Mouse (Mus musculus) cerebellum, postnatal 4 days (tissue): ENCODE results near the gene Ccdc51.

Experiments used
- DNase-seq, 2 experiments: peaks; one replicate each; pipeline ENCODE4 v3.0.0; 2022; ENCODE audit warnings: low spot score in 2 of 2, mixed read lengths in 1 of 2

Ccdc51 gene

DNA sequence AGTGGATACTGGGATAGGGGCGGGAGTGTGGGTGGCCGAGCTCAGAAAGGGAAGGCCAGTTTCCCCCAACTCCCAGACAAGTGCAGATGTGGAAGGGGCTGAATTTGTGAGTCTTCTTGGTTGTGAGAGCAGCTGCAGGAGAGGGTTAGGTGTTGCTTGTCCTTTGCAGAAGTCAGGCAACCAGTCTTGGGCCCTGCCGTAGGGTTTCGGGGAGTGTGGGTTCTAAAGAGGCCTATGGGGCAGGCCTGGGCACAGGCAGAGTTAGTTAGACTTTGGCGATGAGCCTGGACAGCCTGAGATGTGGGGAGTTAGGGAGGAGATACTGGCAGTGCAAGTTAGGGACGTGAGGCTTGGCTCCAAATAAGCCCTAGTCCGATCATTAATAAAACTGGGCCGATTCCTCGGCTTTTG lies 14.0 kb downstream of the Ccdc51 start:
- peak in 1 of 2 experiments; percentile 32 for DNase-seq

DNA sequence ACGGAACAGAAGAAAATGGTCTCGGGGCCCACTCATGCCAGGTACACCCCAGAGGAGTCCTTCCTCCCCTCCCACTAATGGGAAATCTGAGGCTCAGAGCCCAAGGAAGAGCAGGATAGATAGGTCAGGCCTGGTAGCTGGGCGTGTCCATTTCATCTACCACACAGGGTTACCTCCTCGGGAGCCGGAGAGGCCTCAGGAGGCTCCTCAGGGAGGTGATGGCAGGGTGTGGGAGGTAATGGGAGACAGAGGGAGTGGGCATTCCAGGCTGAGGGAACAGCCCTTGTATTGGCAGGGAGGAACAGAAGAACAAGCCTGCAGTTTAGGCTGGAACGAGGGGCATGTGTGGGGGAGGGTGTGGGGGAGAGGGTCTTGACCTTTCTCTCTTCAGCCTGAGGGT lies 14.6 kb downstream of the Ccdc51 start:
- no peak for DNase-seq

DNA sequence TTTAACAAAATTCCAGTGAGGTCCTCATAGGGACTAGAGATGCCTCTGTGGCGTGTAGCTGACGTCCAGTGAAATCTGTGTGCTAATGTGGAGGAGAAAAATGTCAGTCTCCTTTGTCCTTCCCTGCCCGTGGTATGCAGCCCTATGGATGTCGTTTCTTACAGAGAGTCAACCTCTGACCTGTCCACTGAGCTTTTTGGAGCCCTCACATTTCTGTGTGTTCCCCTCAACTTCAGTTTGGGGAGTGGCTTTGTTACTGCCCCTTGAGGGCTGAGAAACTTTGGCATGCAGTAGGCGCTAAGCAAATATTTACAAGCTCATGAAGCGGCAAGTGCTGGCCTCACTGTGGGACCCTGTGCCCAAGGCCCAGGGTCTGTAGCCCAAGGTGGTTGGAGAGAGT lies 15.0 kb downstream of the Ccdc51 start:
- DNase-seq: no peak

DNA sequence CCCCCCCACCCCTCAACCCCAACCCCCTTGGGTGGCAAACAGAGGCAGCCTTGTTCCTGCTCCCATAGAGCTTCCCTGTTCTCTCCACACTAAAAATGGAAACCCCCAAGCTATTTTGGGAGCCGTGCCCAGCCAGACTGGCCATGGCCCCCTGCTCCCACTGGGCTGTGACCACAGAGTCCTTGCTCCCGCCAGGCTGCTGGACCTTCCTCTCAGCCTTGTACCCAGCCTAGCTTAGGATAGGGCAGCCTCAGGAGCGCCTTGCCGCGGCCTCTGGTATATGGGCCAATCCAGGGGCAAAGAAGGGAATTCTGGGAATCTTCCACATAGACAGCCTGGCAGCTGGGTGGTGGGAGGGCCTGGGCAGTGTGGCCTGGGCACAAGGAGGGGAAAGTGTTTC lies 15.5 kb downstream of the Ccdc51 start:
- DNase-seq: peak in 1 of 2 experiments; percentile 56

DNA sequence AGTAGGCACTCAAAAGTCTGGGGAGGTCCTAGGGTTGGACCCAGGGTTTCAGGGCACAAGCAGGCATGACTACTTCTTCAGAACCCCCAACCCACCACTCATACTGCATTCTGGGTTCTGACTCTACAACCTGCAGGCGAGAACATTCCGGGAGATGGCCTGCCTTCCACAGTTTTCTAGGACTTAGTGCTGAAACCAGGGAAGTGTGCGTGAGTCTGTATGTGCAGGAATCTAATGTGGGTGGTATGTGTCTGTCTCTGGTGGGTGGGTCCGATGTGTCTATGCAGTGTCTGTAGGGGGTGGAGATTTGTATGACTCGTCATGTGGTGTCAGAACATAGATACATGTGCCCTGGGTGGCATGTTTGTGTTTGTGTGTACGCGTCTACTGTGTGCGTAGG lies 16.1 kb downstream of the Ccdc51 start:
- no peak for DNase-seq

DNA sequence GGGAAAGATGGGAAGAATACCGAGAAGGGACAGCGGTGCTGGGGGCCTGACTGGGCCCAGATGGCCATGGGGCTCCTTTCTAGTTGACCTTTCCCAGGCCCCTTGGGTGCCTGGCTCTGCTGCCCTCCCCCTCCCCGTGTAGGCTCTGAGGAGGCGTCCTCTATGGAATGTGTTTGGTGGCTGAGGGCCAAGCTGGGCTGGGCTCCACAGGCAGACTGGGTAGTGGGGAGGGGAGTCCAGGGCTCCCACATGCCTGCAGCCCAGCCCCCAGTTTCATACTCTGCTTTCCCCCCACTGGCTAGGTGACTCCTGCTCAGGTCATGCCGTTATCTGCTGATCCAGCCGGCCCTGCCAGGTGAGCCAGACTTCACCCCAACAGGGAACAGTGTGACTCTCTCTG lies 16.7 kb downstream of the Ccdc51 start:
- peak in 1 of 2 experiments; percentile 20 for DNase-seq

DNA sequence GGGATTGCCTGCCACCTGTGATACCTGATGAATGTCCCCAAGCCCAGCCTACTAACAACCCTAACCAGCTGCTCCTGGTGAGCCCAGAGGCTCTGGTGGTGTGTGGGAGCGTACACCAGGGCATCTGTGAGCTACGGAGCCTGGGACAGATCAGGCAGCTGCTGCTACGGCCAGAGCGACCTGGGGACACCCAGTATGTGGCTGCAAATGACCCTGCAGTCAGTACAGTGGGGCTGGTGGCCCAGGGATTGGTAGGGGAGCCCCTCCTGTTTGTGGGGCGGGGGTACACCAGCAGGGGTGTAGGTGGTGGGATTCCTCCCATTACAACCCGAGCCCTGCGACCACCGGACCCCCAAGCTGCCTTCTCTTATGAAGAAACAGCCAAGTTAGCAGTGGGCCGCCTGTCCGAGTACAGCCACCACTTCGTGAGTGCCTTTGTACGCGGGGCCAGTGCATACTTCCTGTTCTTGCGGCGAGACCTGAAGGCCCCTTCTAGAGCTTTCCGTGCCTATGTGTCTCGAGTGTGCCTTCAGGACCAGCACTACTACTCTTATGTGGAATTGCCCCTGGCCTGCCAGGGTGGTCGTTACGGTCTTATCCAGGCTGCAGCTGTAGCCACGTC lies 18.1 kb downstream of the Ccdc51 start:
- DNase-seq: no peak

DNA sequence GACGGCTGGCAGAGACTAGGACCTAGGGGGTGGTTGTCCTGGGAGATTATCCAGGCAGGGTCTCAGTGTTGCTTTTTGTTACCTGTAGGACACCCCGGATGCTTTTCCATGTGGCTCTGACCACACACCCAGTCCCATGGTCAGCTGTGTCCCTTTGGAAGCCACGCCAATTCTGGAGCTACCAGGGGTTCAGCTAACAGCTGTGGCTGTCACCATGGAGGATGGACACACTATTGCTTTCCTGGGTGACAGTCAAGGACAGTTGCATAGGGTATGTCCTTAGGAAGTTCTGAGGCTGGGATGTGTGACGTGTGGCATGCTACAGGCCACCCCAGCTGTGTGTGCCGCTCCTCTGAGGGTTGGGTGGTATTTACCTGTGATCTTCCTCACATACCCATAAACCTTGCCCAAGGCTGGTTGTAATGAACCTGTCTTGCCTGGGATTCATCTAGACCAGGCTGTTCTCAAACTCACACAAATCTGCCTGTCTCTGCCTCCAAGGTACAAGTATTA lies 19.7 kb downstream of the Ccdc51 start:
- DNase-seq: no peak

DNA sequence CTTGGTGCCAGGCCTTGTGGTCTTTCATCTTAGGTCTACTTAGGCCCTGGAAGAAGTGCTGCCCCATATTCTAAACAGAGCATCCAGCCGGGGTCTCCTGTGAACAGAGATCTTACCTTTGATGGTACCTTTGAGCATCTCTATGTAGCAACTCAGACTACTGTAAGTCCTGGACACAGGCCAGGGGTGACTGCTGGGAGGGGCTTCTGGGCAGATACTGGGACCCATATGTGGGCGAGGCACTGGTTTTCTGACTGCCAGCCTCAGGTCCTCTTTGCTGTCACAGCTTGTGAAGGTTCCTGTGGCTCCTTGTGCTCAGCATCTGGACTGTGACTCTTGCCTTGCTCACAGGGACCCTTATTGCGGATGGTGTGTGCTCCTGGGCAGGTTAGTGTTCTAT lies 20.2 kb downstream of the Ccdc51 start:
- DNase-seq: no peak

DNA sequence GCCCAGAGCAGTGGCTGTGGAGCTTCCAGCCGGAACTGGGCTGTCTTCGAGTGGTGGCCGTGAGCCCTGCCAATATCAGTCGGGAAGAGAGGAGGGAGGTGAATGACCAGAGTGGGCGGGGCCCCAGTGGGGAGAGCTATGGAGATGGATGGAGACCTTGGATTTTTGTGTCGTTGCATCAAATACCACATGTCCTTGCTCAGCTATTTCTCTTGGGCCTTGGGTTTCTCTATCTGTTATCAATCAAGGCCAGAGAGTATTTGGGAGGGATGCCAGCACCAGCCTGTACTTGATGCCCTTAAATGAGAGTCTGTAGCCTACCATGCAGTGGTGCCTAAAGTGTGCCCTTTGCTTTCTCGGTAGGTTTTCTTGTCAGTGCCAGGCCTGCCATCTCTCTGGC lies 21.0 kb downstream of the Ccdc51 start:
- no peak for DNase-seq

DNA sequence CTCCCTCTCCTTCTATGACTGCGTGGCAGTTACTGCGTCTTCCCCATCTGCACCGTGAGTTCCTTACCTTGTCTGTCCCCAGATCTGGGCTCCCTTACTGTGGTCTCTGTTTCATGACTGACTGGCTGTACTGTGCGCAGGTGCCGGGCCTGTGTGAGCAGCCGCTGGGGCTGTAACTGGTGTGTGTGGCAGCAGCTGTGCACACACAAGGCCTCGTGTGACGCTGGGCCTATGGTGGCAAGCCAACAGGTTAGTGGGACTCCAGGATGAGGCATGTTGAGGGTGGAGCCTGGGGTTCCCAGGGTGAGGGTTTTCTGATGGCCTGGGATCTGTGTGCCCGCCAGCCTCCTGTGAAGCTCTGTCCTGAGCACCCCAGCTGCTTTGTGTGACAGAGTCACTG lies 21.8 kb downstream of the Ccdc51 start:
- no peak for DNase-seq

DNA sequence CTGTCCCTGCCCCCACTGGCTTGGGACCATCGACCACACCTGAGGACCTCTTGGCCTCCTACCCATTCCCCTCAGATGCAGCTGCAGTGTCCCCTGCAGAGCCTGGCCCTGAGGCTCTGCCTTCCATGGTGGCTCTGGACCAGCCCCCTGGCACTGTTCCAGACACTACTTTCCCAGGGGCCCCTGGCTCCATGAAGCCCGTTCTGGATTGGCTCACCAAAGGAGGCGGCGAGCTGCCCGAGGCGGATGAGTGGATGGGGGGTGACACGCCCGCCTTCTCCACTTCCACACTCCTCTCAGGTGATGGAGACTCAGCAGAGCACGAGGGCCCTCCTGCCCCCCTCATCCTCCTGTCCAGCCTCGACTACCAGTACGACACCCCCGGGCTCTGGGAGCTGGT lies 22.7 kb downstream of the Ccdc51 start:
- peak in 1 of 2 experiments; percentile 34 for DNase-seq

DNA sequence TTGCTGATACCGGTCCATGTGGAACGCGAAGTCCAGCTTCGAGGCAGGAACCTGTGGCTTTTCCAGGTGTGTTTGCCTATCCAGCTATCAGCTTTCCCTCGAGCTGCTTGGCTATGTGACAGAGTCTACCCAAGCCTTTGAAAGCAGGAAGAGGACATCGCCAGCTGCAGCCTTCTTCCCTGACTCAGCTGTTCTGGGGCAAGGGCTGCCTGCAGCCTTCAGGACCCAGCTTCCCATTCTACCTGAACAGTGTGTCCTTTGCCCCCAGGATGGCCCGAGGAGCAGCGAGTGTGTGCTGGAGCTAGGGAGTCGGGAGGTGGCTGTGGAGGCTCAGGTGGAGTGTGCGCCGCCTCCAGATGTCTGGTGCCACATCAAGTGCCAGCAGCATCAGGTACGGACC lies 23.4 kb downstream of the Ccdc51 start:
- DNase-seq: no peak

DNA sequence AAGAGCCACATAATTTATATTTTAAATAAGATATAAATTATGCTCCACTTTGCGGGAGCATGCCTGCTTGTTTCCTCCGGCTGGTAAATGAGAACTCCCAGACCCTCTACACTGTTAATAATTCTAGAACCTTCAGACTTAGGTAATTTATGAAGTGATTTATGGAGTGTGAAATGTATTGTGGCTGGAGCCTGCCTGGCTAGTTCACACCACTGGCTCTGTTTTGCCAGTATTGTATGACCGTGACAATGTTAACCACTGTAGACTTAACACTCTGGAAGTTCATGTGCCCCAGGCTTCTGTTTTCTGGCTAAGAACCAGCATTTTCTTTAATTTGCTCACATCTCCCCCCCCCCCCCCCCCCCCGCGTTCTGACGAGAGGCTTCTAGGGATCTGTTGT lies 25.0 kb downstream of the Ccdc51 start:
- no peak for DNase-seq

DNA sequence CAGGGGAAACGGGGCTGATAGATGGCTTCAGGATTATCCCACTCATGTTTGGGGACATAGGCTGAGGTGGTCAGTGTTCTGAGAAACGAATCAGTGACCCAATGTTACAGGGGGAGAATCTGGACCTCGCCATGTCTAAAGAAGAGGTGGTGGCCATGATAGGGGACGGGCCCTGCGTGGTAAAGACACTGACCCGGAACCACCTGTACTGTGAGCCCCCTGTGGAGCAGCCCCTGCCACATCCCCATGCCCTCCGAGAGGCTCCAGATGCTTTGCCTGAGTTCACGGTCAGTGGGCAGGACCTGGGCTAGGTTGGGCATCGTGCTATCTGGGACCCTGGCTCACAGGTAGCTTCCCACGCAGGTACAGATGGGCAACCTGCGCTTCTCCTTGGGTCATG lies 27.9 kb downstream of the Ccdc51 start:
- DNase-seq: no peak

DNA sequence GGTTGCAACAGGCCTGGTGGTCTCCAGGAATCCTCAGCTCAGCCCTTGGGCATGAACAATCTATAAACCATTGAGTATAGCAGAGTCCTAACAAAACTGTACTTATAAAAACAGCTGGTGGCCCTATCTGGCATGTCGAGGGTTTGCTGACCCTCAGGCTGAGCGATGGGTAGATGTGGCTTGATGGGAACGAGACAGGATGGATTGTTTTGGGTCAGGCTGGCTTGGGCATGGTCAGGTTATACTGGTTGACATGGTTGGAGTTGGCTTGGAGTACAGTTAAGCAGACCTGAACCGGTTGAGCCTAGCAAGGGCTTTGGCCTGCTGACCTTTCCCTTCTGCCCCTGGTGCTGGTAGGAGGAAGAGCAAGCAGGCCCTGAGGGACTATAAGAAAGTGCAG lies 28.8 kb downstream of the Ccdc51 start:
- no peak for DNase-seq

DNA sequence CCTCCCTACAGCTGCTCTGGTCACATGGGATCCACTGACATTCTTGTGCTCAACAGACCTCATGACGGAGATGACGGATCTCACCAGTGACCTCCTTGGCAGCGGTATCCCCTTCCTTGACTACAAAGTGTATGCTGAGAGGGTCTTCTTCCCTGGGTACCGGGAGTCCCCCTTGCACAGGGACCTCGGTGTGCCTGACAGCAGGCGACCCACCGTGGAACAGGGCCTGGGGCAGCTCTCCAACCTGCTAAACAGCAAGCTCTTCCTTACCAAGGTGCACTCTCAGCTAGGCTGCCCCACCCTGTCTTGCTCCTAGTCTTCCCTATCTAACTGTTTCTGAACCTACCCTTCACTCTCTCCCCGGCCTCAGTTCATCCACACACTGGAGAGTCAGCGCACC lies 29.3 kb downstream of the Ccdc51 start:
- DNase-seq: no peak

DNA sequence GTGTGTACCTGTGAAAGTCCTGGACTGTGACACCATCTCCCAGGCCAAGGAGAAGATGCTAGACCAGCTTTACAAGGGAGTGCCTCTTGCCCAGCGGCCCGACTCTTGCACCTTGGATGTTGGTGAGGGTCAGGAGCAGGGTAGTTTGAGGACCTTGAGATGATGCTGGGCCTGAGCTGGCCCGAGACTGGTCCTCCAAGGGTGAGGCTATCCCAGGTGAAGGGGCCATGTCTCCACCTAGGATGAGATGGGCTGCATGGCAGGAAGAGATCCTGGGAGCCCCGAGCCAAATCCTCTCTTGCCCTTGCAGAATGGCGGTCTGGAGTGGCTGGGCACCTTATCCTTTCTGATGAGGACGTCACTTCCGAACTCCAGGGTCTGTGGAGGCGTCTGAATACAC lies 31.0 kb downstream of the Ccdc51 start:
- DNase-seq: peak in 1 of 2 experiments; percentile 18

DNA sequence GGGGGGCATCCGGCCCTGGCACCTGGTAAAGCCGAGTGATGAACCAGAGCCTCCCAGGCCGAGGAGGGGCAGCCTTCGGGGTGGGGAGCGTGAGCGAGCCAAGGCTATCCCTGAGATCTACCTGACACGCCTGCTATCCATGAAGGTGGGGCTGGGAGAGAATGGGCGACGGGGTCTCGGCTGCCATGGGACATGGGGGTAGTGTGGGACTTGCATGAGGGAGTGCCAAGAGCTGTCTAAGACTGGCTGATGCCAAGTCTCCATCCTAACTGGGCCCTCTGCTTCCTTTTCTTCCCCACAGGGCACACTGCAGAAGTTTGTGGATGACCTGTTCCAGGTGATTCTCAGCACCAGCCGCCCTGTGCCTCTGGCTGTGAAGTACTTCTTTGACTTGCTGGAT lies 32.0 kb downstream of the Ccdc51 start:
- peak in 1 of 2 experiments; percentile 14 for DNase-seq

DNA sequence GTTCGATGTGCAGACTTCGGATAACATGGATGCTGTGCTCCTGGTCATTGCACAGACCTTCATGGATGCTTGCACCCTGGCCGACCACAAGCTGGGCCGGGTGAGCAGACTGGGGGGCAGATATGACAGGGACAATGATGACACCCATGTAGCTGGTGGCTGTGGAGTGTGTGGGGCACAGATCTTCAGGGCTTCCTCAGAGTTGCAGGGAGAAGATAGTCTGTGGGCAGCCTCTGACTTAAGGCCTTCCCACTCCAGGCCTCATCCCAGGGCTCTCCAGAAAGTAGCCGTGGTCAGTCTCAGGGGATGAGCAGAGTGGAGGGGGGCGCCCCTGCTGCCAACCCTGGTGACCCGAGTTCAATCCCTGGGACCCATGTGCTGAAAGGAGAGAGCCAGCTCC lies 32.6 kb downstream of the Ccdc51 start:
- peak in 1 of 2 experiments; percentile 17 for DNase-seq

DNA sequence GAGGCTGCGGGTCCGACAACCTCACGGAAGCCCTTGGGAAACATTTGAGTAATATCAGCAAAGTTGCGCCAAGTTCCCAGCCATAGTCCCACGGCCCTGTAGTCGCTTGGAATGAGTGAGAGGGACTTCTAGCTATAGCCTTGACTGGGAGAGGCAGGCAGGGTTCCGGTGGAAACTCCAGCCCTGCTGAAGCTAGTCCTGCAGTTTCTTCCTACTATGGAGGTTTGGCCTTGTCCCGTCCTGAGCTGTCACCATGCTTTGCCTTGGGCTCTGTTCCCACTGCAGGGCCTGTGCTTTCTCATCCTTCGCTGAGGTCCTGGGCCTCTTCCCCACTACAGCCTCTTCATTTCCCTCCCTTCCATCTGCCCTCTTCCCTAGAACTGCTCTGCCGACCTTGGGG lies 33.9 kb downstream of the Ccdc51 start:
- no peak for DNase-seq

DNA sequence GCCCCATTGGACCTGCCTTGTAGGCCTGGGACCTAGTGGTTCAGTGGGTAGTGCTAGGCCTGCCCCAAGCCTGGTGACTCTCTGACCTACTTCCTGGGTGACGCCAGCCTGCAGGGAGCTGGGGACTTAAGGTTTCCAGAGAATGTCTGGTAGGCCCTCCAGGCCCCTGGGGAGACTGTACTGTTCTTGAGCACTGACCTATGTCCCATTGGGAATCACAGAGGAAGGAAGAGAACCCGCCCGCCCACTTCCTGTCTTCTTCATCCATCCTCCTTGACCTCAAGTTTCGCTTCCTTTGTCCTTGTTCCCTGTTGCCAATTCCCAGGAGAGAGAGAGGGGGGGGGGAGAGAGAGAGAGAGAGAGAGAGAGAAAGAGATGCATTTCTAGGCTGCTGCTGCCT lies 35.8 kb downstream of the Ccdc51 start:
- DNase-seq: peak in 1 of 2 experiments; percentile 16

DNA sequence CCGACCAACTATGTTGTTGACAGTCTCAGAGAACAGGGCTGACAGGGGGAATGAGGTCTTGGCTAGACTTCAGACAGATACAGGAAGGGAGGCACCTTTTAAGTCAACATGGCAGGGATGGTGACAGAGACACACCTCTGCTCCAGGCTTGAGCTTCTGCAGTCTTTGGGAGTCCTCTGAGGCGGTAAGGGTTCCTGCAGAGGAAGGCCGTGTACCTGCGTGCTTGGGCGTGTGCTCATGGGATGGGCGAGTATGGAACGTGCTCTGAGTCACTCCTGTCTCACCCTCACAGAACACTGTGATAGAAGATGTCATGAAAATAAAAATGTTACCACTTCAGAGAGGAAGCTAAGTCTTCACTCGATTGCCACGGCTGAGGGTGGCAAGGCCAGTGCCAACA lies 37.3 kb downstream of the Ccdc51 start:
- DNase-seq: no peak

DNA sequence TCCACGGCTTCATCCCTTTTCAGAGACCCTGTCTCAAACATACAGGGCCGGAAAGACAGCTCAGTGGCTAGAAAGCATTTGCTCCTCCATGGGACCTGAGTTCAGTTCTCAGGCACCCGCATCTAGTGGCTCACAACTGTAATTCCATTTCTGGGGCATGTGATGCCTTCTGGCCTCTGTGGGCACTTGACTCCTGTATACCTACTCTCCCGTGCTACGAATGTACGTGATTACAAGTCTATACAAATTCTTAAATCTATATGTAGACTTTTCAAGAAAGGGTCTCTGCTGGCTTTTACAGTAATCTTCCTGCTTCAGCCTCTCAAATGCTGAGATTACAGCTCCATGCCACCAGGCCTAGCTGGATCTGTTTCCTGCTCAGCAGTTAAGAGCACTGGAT lies 38.7 kb downstream of the Ccdc51 start:
- no peak for DNase-seq
